ENCODE assay signal across 10 mouse cellular contexts in genomic region chr16:30984826-30985545, GRCm38 (mm10).
DNase-seq lines count a peak whose midpoint lies in the region; ATAC-seq and TF ChIP-seq lines count a peak whose summit lies in the region.
"Had no signal": no experiment of that assay in that cellular context is flagged by ENCODE, and none has a peak within 500 bp of the region (broad histone marks: within the 10 kb centered on the region; RNA-seq: fewer than 3 reads in every experiment).

No protein-coding gene starts in this region.

- no peaks in the 10 kb centered on the region for H3K27me3 ChIP-seq in forebrain, embryonic 13.5 days
- H3K27me3 ChIP-seq in midbrain, embryonic 14.5 days (ENCODE audit: control insufficient read depth, insufficient read depth, low read length), result no peaks in the 10 kb centered on the region

- H3K27ac ChIP-seq in layer of hippocampus, adult 2 months, result peak overlapping the region; percentile 82
- peak overlapping the region; percentile 15; the same call in 1 of the 2 replicates for H3K27ac ChIP-seq in forebrain, embryonic 13.5 days
- peak overlapping the region; percentile 20; the same call in 1 of the 2 replicates for H3K27ac ChIP-seq in midbrain, embryonic 14.5 days (replicated peaks; ENCODE audit: low read depth, low read length)

- DNase-seq in gastrocnemius, adult 18-20 months (ENCODE audit: low spot score), result peak; percentile 47
- no peak for DNase-seq in gastrocnemius, postnatal 4 days (ENCODE audit: low spot score in 2 of 2)
- no peak for DNase-seq in layer of hippocampus, adult 2 months (ENCODE audit: low spot score in 2 of 2)
- DNase-seq in layer of hippocampus, adult 9-11 months, result no peak
- peak; percentile 29 for DNase-seq in midbrain, embryonic 14.5 days
- no peak for DNase-seq in left cerebral cortex, adult 8-10 months (ENCODE audit: low spot score in 2 of 2)
- no peak for DNase-seq in frontal cortex, postnatal 36 days (ENCODE audit: low spot score in 2 of 2)
- DNase-seq: liver, postnatal 0 days had no signal

- no peaks in the 10 kb centered on the region for H3K9me3 ChIP-seq in forebrain, embryonic 13.5 days (replicated peaks)
- no peaks in the 10 kb centered on the region for H3K9me3 ChIP-seq in midbrain, embryonic 14.5 days (ENCODE audit: control insufficient read depth, low read length)

- TF ChIP-seq CTCF in layer of hippocampus, adult 2 months (conservative IDR thresholded peaks at IDR 0.05), result peak; percentile 14; the same call in 1 of the 2 replicates

- H3K4me1 ChIP-seq in forebrain, embryonic 13.5 days, result peaks cover 16% of the 10 kb centered on the region; the same call in 1 of the 2 replicates
- H3K4me1 ChIP-seq in midbrain, embryonic 14.5 days (ENCODE audit: control insufficient read depth, insufficient read depth, low read length), result peaks cover 6% of the 10 kb centered on the region

- ATAC-seq in forebrain, embryonic 13.5 days, result no peak
- no peak for ATAC-seq in midbrain, embryonic 14.5 days (ENCODE audit: low FRiP score, low TSS enrichment)
- ATAC-seq: liver, postnatal 0 days had no signal

- no peak overlapping the region for H3K4me2 ChIP-seq in forebrain, embryonic 13.5 days
- H3K4me2 ChIP-seq in midbrain, embryonic 14.5 days (ENCODE audit: low read length), result no peak overlapping the region

- 20% methylated on average over 17 of the region's 17 CpGs for WGBS in forebrain, embryonic 13.5 days
- WGBS in midbrain, embryonic 14.5 days, result 24% methylated on average over 17 of the region's 17 CpGs

- H3K36me3 ChIP-seq in forebrain, embryonic 13.5 days (ENCODE audit: poor library complexity, severe bottlenecking), result no peaks in the 10 kb centered on the region
- no peaks in the 10 kb centered on the region for H3K36me3 ChIP-seq in midbrain, embryonic 14.5 days (ENCODE audit: control insufficient read depth, insufficient read depth, low read length)

- no peak overlapping the region for H3K4me3 ChIP-seq in layer of hippocampus, adult 2 months
- H3K4me3 ChIP-seq in forebrain, embryonic 13.5 days, result no peak overlapping the region
- no peak overlapping the region for H3K4me3 ChIP-seq in midbrain, embryonic 14.5 days (replicated peaks; ENCODE audit: low read depth, low read length)
- H3K4me3 ChIP-seq: erythroblast, embryonic 14.5 days had no signal

- H3K9ac ChIP-seq in forebrain, embryonic 13.5 days, result no peak overlapping the region
- H3K9ac ChIP-seq in midbrain, embryonic 14.5 days (replicated peaks; ENCODE audit: low read length), result no peak overlapping the region
- H3K9ac ChIP-seq: liver, postnatal 0 days had no signal

Comparison
In these comparisons a context has a peak if more than half of its experiments do, and no peak if none do; other contexts are left out.
1. DNase-seq: peak in gastrocnemius, adult 18-20 months (single experiment) and midbrain, embryonic 14.5 days (single experiment); none in gastrocnemius, postnatal 4 days (0 of 2), layer of hippocampus, adult 2 months (0 of 2), layer of hippocampus, adult 9-11 months (single experiment), left cerebral cortex, adult 8-10 months (0 of 2) and frontal cortex, postnatal 36 days (0 of 2).
2. H3K27ac ChIP-seq: peak in every context shown above with its lines; median percentile 82 in layer of hippocampus, adult 2 months; 20 in midbrain, embryonic 14.5 days; 15 in forebrain, embryonic 13.5 days.